Mouse (Mus musculus) CH12.LX (cell line): ENCODE measurements around the gene Cd200r2.

Experiments used
- CTCF ChIP-seq, 2 experiments: IDR thresholded peaks in 1 of 2; conservative IDR thresholded peaks in 1 of 2; 2 replicates each; pipeline ENCODE4 v1.5.1; 2011 to 2012; ENCODE audit warnings: low read depth in 2 of 2, low read length in 2 of 2, improper control_type of control experiment in 1 of 2, inconsistent platforms in 1 of 2, mild to moderate bottlenecking in 1 of 2, moderate library complexity in 1 of 2
- ETS1 ChIP-seq: conservative IDR thresholded peaks from 2 replicates; pipeline ENCODE4 v1.6.1; 2012; ENCODE audit warnings: low read depth, mild to moderate bottlenecking, inconsistent platforms, low read length, improper control_type of control experiment, moderate library complexity
- HCFC1 ChIP-seq: IDR thresholded peaks from 2 replicates; pipeline ENCODE4 v1.6.1; 2012; ENCODE audit warnings: low read depth, mild to moderate bottlenecking, inconsistent platforms, low read length, improper control_type of control experiment
- MAZ ChIP-seq: IDR thresholded peaks from 2 replicates; pipeline ENCODE4 v1.6.1; 2012; ENCODE audit warnings: low read depth, mild to moderate bottlenecking, inconsistent platforms, low read length, improper control_type of control experiment, moderate library complexity
- MYC ChIP-seq: IDR thresholded peaks from 2 replicates; pipeline ENCODE4 v1.6.1; 2011; ENCODE audit warnings: low read depth, mild to moderate bottlenecking, improper control_type of control experiment, low read length
- POLR2A ChIP-seq: IDR thresholded peaks from 2 replicates; pipeline ENCODE4 v1.6.1; 2011; ENCODE audit warnings: low read depth, mild to moderate bottlenecking, improper control_type of control experiment, low read length
- RAD21 ChIP-seq: IDR thresholded peaks from 2 replicates; pipeline ENCODE4 v1.6.1; 2011; ENCODE audit warnings: low read depth, mild to moderate bottlenecking, low read length, improper control_type of control experiment, moderate library complexity
- RCOR1 ChIP-seq: conservative IDR thresholded peaks from 2 replicates; pipeline ENCODE4 v1.6.1; 2012; ENCODE audit warnings: low read depth, mild to moderate bottlenecking, inconsistent platforms, low read length, improper control_type of control experiment
- USF1 ChIP-seq: IDR thresholded peaks from 2 replicates; pipeline ENCODE4 v1.6.1; 2014; ENCODE audit warnings: low read depth, mild to moderate bottlenecking, inconsistent platforms, low read length, improper control_type of control experiment
- ZC3H11A ChIP-seq: IDR thresholded peaks from 2 replicates; pipeline ENCODE4 v1.6.1; 2012; ENCODE audit warnings: low read depth, mild to moderate bottlenecking, inconsistent platforms, low read length, improper control_type of control experiment
- ZNF384 ChIP-seq: IDR thresholded peaks from 2 replicates; pipeline ENCODE4 v1.6.1; 2012; ENCODE audit warnings: low read depth, low read length, improper control_type of control experiment, inconsistent platforms

- TF ChIP-seq ETS1 (no peak), POLR2A (no peak), CTCF (conservative IDR thresholded peaks at IDR 0.05 in 1 of 2, IDR thresholded peaks at IDR 0.05 in 1 of 2; ENCODE audit: low read depth in 2 of 2, low read length in 2 of 2) (no peak), MAZ (no peak), MYC (no peak), HCFC1 (no peak), USF1 (no peak), ZC3H11A (no peak), ZNF384 (no peak), RAD21 (no peak), RCOR1 (no peak)
These were observed 8.3 kb downstream of the Cd200r2 start for GRCm38 (mm10) chr16:44875178-44875577.
